Mouse (Mus musculus): ENCODE measurements at regions not wholly inside any gene's neighbourhood (a gene's known extent, or its start where the extent isn't known, plus 50 kb on each side); places are given as distances from the start of the nearest gene placed in this dataset.

GRCm38 (mm10) chr9:68340921-68341320 lies 312.7 kb upstream of the Rora start:
- TF ChIP-seq CTCF (conservative IDR thresholded peaks at IDR 0.05; ENCODE audit: low read length) (no peak), NANOG (IDR thresholded peaks at IDR 0.05; ENCODE audit: borderline replicate concordance, low read length) (no peak)
